Comparison of ENCODE assay signal across 8 mouse cellular contexts in genomic region chr16:97921961-97922778, GRCm38 (mm10). TPM values are rescaled to one million over a fixed set of nuclear protein-coding genes. Genes with fewer than 3 reads are reported as not detected.
DNase-seq lines count a peak whose midpoint lies in the region; ATAC-seq and TF ChIP-seq lines count a peak whose summit lies in the region.

No protein-coding gene starts in this region.

- H3K9me3 ChIP-seq in ES-Bruce4 (replicated peaks; ENCODE audit: control insufficient read depth, insufficient read depth, low read length, poor library complexity, severe bottlenecking): no peaks in the 10 kb centered on the region
- H3K9me3 ChIP-seq in forebrain, embryonic 12.5 days: no peaks in the 10 kb centered on the region
- no peaks in the 10 kb centered on the region for H3K9me3 ChIP-seq in heart, postnatal 0 days (replicated peaks; ENCODE audit: control insufficient read depth, low read length)
- no peaks in the 10 kb centered on the region for H3K9me3 ChIP-seq in liver, embryonic 15.5 days (replicated peaks)
- no peaks in the 10 kb centered on the region for H3K9me3 ChIP-seq in neural tube, embryonic 11.5 days (ENCODE audit: control insufficient read depth, low read length)
- no peaks in the 10 kb centered on the region for H3K9me3 ChIP-seq in stomach, embryonic 16.5 days (replicated peaks; ENCODE audit: control insufficient read depth, low read length)

- no peak for TF ChIP-seq POLR2A in ES-Bruce4 (IDR thresholded peaks at IDR 0.05; ENCODE audit: insufficient read depth, low read length)

- peak overlapping the region; percentile 62 for H3K9ac ChIP-seq in ES-Bruce4 (ENCODE audit: low read depth, poor library complexity, severe bottlenecking)
- peak overlapping the region; percentile 81 for H3K9ac ChIP-seq in forebrain, embryonic 12.5 days
- peak overlapping the region; percentile 87 for H3K9ac ChIP-seq in heart, postnatal 0 days (replicated peaks; ENCODE audit: low read depth, low read length)
- H3K9ac ChIP-seq in liver, embryonic 15.5 days: peak overlapping the region; percentile 70
- H3K9ac ChIP-seq in neural tube, embryonic 11.5 days (ENCODE audit: low read length): peak overlapping the region; percentile 85
- peak overlapping the region; percentile 92 for H3K9ac ChIP-seq in stomach, embryonic 16.5 days (ENCODE audit: low read length)

- no peak overlapping the region for H3K27ac ChIP-seq in ES-Bruce4 (ENCODE audit: insufficient read depth, low read length)
- H3K27ac ChIP-seq in forebrain, embryonic 12.5 days: peak overlapping the region; percentile 53
- H3K27ac ChIP-seq in heart, postnatal 0 days (ENCODE audit: low read depth): peak overlapping the region; percentile 93
- H3K27ac ChIP-seq in liver, embryonic 15.5 days (replicated peaks): peak overlapping the region; percentile 71
- H3K27ac ChIP-seq in neural tube, embryonic 11.5 days (ENCODE audit: low read depth, low read length): peak overlapping the region; percentile 56; the same call in 1 of the 2 replicates
- H3K27ac ChIP-seq in stomach, embryonic 16.5 days (ENCODE audit: low read length): peak overlapping the region; percentile 89

- TF ChIP-seq CTCF in ES-Bruce4 (IDR thresholded peaks at IDR 0.05; ENCODE audit: low read depth, low read length): no peak
- TF ChIP-seq CTCF in heart, postnatal 0 days (IDR thresholded peaks at IDR 0.05; ENCODE audit: low read depth): no peak

- H3K36me3 ChIP-seq in ES-Bruce4 (ENCODE audit: control insufficient read depth, insufficient read depth, low read length, poor library complexity, severe bottlenecking): no peaks in the 10 kb centered on the region
- H3K36me3 ChIP-seq in forebrain, embryonic 12.5 days (replicated peaks): no peaks in the 10 kb centered on the region
- no peaks in the 10 kb centered on the region for H3K36me3 ChIP-seq in heart, postnatal 0 days (replicated peaks; ENCODE audit: control insufficient read depth, insufficient read depth, low read length)
- no peaks in the 10 kb centered on the region for H3K36me3 ChIP-seq in liver, embryonic 15.5 days (replicated peaks)
- H3K36me3 ChIP-seq in neural tube, embryonic 11.5 days (ENCODE audit: control insufficient read depth, insufficient read depth, low read length): no peaks in the 10 kb centered on the region
- no peaks in the 10 kb centered on the region for H3K36me3 ChIP-seq in stomach, embryonic 16.5 days (ENCODE audit: control insufficient read depth, insufficient read depth, low read length)

- peak overlapping the region; percentile 83 for H3K4me3 ChIP-seq in ES-Bruce4 (ENCODE audit: low read depth, low read length)
- peak overlapping the region; percentile 84 for H3K4me3 ChIP-seq in forebrain, embryonic 12.5 days (replicated peaks)
- peak overlapping the region; percentile 77 for H3K4me3 ChIP-seq in heart, postnatal 0 days (ENCODE audit: low read depth, low read length)
- peak overlapping the region; percentile 76 for H3K4me3 ChIP-seq in liver, embryonic 15.5 days (replicated peaks)
- H3K4me3 ChIP-seq in neural tube, embryonic 11.5 days (ENCODE audit: low read depth, low read length): peak overlapping the region; percentile 87
- peak overlapping the region; percentile 86 for H3K4me3 ChIP-seq in stomach, embryonic 16.5 days (replicated peaks; ENCODE audit: low read length)

- no peaks in the 10 kb centered on the region for H3K4me1 ChIP-seq in ES-Bruce4 (ENCODE audit: control insufficient read depth, insufficient read depth, low read length)
- peaks cover 8% of the 10 kb centered on the region for H3K4me1 ChIP-seq in forebrain, embryonic 12.5 days
- peaks cover 23% of the 10 kb centered on the region for H3K4me1 ChIP-seq in heart, postnatal 0 days (ENCODE audit: control insufficient read depth, insufficient read depth)
- peaks cover 32% of the 10 kb centered on the region for H3K4me1 ChIP-seq in liver, embryonic 15.5 days (replicated peaks)
- H3K4me1 ChIP-seq in neural tube, embryonic 11.5 days (ENCODE audit: control insufficient read depth, insufficient read depth, low read length): no peaks in the 10 kb centered on the region
- peaks cover 19% of the 10 kb centered on the region for H3K4me1 ChIP-seq in stomach, embryonic 16.5 days (ENCODE audit: control insufficient read depth, insufficient read depth, low read length)

- H3K4me2 ChIP-seq in forebrain, embryonic 12.5 days: peak overlapping the region; percentile 93
- H3K4me2 ChIP-seq in heart, postnatal 0 days (ENCODE audit: low read depth, low read length): peak overlapping the region; percentile 90
- H3K4me2 ChIP-seq in liver, embryonic 15.5 days: peak overlapping the region; percentile 97
- H3K4me2 ChIP-seq in neural tube, embryonic 11.5 days (ENCODE audit: low read depth): peak overlapping the region; percentile 54
- H3K4me2 ChIP-seq in stomach, embryonic 16.5 days (ENCODE audit: low read depth, low read length): peak overlapping the region; percentile 82

- whole genome bisulfite sequencing in forebrain, embryonic 12.5 days: under 1% methylated on average over 75 of the region's 75 CpGs
- under 1% methylated on average over 74 of the region's 75 CpGs for WGBS in heart, postnatal 0 days
- under 1% methylated on average over 75 of the region's 75 CpGs for WGBS in liver, embryonic 15.5 days (ENCODE audit: insufficient replicate concordance)
- under 1% methylated on average over 70 of the region's 75 CpGs for WGBS in neural tube, embryonic 11.5 days
- under 1% methylated on average over 75 of the region's 75 CpGs for WGBS in stomach, embryonic 16.5 days

- peak; percentile 92 for ATAC-seq in forebrain, embryonic 12.5 days (ENCODE audit: low FRiP score)
- ATAC-seq in heart, postnatal 0 days (ENCODE audit: insufficient read depth, low read depth): peak; percentile 92
- peak; percentile 86 for ATAC-seq in liver, embryonic 15.5 days (ENCODE audit: insufficient read depth)
- peak; percentile 87 for ATAC-seq in neural tube, embryonic 11.5 days (ENCODE audit: insufficient read depth, low FRiP score, low TSS enrichment)
- ATAC-seq in stomach, embryonic 16.5 days (ENCODE audit: insufficient read depth, low FRiP score): peak; percentile 95

- peak; percentile 73 for DNase-seq in c-Kit-positive CD71-positive TER-119-positive erythroid progenitor cells, embryonic 14.5 days (ENCODE audit: low spot score)
- peak; percentile 84 for DNase-seq in heart, postnatal 0 days (ENCODE audit: low spot score)
- DNase-seq in kidney, postnatal 4 days: peak; percentile 90 to 93
- DNase-seq in neural tube, embryonic 11.5 days (ENCODE audit: low spot score): peak; percentile 84

- TF ChIP-seq EP300 in ES-Bruce4 (IDR thresholded peaks at IDR 0.05; ENCODE audit: insufficient read depth, low read depth, low read length): no peak
- TF ChIP-seq EP300 in heart, postnatal 0 days (IDR thresholded peaks at IDR 0.05; ENCODE audit: low read depth): no peak

- H3K27me3 ChIP-seq in ES-Bruce4 (ENCODE audit: control insufficient read depth, insufficient read depth, low read length, poor library complexity, severe bottlenecking): no peaks in the 10 kb centered on the region
- H3K27me3 ChIP-seq in forebrain, embryonic 12.5 days: no peaks in the 10 kb centered on the region
- no peaks in the 10 kb centered on the region for H3K27me3 ChIP-seq in heart, postnatal 0 days (ENCODE audit: control insufficient read depth, insufficient read depth, low read length)
- no peaks in the 10 kb centered on the region for H3K27me3 ChIP-seq in liver, embryonic 15.5 days
- no peaks in the 10 kb centered on the region for H3K27me3 ChIP-seq in neural tube, embryonic 11.5 days (ENCODE audit: control insufficient read depth, insufficient read depth, low read length)
- no peaks in the 10 kb centered on the region for H3K27me3 ChIP-seq in stomach, embryonic 16.5 days (ENCODE audit: control insufficient read depth, insufficient read depth, low read length)

RNA-seq across cellular contexts. Expression of gene C2cd2, which starts 40.2 kb away (rescaled TPM):
- polyA plus RNA-seq in ES-Bruce4 (2011; ENCODE audit: insufficient read depth, insufficient read length, low read depth, missing spikeins): 14.7 and 15.6 TPM in 2 replicates
- 13.0 and 14.5 TPM in 2 replicates for polyA plus RNA-seq in forebrain, embryonic 12.5 days (2016; fragmentation: Nextera tagmentation; extraction: Ambion mirVana)
- total RNA-seq in heart, postnatal 0 days (2014; rRNA removed; ENCODE audit: low replicate concordance): 12.7 and 22.3 TPM in 2 replicates
- polyA plus RNA-seq in heart, postnatal 0 days (2015; fragmentation: Nextera tagmentation; extraction: Ambion mirVana): 9.2 and 10.5 TPM in 2 replicates
- polyA plus RNA-seq in liver, embryonic 15.5 days (2015; fragmentation: Nextera tagmentation; extraction: Ambion mirVana): 5.5 and 6.0 TPM in 2 replicates
- 18.9 and 19.2 TPM in 2 replicates for polyA plus RNA-seq in neural tube, embryonic 11.5 days (2014; fragmentation: Nextera tagmentation; extraction: Ambion mirVana)
- polyA plus RNA-seq in stomach, embryonic 16.5 days (2015; fragmentation: Nextera tagmentation; extraction: Ambion mirVana): 13.4 and 13.9 TPM in 2 replicates

RNA-seq across cellular contexts. Expression of gene Zbtb21, which starts 40.3 kb away (rescaled TPM):
- polyA plus RNA-seq in ES-Bruce4 (2011; ENCODE audit: insufficient read depth, insufficient read length, low read depth, missing spikeins): 28.6 and 34.8 TPM in 2 replicates
- polyA plus RNA-seq in forebrain, embryonic 12.5 days (2016; fragmentation: Nextera tagmentation; extraction: Ambion mirVana): 14.2 and 14.3 TPM in 2 replicates
- total RNA-seq in heart, postnatal 0 days (2014; rRNA removed; ENCODE audit: low replicate concordance): 17.3 and 36.1 TPM in 2 replicates
- polyA plus RNA-seq in heart, postnatal 0 days (2015; fragmentation: Nextera tagmentation; extraction: Ambion mirVana): 3.3 and 4.6 TPM in 2 replicates
- polyA plus RNA-seq in liver, embryonic 15.5 days (2015; fragmentation: Nextera tagmentation; extraction: Ambion mirVana): 3.3 and 3.8 TPM in 2 replicates
- polyA plus RNA-seq in neural tube, embryonic 11.5 days (2014; fragmentation: Nextera tagmentation; extraction: Ambion mirVana): 14.2 and 15.7 TPM in 2 replicates
- polyA plus RNA-seq in stomach, embryonic 16.5 days (2015; fragmentation: Nextera tagmentation; extraction: Ambion mirVana): 13.0 and 13.2 TPM in 2 replicates
